Mouse (Mus musculus) common myeloid progenitor, adult 5-6 weeks (primary cell): ENCODE measurements around the gene Cdyl2. TPM values are rescaled to one million over a fixed set of nuclear protein-coding genes. Genes with fewer than 3 reads are reported as not detected.

Source experiments
- ATAC-seq: replicated peaks from 2 replicates; pipeline ENCODE4 v1.8.0; 2016; ENCODE audit warnings: low read depth, mild to moderate bottlenecking, moderate TSS enrichment, inconsistent platforms; ENCODE audit not compliant: poor library complexity, severe bottlenecking
- total RNA-seq: library from RNA; stranded (forward); fragments of 200-1000, 187-1606 nt; gene quantifications from 2 replicates; pipeline ENCODE4 v1.2.3, GENCODE M21; 2017

Gene Cdyl2
- total RNA-seq, 1 experiment from 2014 or later: 6.9 TPM

DNA sequence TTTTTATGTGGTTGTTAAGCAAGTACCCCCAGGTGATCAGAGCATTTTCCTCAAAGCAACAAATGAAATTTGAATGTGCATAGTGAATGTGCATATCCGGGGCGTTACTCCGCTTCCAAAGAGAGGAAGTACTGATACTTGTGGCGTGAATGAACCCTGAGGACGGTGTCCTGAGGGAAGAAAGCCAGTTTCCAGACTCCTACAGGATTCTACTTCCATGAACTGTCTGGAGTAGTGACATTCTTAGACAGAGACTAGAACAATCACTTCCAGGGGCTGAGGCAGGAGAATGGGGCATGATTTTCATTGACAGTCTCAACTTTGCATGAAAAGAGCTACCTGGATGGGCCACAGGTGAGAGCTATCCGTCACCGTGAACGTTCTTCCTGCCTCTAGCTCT, 59.3 kb downstream of the Cdyl2 start:
- no peak for ATAC-seq

DNA sequence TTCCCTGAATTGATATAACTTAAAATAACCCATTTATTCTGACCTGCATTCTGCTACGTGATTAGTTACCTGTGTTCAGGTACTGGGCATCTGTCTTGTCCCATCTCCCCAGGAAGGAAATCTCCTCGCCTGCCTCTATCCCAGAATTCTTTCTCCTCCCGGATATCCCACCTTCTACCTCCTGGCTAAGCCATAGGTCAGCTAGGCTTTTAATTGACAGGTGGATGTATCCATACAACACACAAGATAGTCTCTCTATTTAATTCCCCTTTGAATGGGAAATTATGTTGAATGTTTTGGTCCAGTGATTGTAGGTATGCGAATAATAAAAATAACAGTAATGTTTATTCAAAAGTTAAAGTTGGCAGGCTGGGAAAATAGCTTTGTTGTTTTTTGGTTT, 59.7 kb downstream of the Cdyl2 start:
- ATAC-seq: no peak

DNA sequence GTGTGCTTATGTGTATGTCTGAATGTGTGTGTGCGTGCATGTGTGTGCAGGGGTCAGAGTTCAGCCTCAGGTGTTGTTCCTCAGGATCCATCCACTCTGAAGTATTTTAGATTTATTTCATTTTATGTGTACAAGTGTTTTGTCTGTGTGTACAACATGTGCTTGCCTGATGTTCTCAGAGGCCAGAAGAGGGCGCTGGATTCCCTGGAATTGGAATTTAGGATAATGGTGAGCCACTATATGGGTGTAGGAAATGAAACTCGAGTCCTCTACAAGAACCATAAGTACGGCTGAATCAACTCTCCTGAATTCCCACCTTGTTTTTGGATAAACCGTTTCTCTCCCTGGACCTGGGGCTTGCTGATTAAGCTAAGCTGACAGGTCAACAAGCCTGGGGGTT, 61.2 kb downstream of the Cdyl2 start:
- ATAC-seq: no peak

DNA sequence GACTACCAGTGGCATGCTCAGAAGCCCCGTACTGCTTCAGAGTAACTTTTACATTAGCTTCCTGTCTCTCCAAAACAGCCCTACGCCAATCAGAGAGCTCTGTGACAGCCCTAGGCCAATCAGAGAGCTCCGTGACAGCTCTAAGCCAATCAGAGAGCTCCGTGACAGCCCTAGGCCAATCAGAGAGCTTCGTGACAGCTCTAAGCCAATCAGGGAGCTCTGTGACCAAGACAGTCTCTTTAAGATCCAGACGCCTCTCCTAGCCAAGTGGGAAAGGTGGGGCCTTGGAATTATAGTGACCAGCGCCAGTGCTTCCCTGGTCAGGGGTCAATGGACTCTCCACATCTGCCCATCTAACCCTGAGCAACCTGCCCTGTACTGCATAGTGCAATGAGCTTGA, 62.2 kb downstream of the Cdyl2 start:
- ATAC-seq: no peak

DNA sequence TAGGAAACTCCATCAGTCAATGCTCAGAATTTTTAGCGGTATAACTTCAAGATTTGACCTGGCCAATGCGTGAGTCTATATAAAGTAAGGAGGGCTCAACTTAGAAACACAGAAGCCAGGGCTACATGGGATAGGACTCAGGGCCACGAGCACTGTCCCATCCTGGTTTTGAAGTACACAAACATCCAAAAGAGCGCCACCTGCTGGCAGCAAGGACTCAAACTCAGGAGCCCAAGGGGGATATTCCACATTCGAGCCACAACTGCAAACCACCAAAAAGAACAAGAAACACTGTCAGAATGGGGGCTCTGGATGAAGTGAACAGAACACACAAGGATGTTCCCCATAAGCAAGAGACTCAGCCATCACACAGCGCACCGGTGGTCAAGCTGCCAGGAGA, 63.8 kb downstream of the Cdyl2 start:
- ATAC-seq: no peak

DNA sequence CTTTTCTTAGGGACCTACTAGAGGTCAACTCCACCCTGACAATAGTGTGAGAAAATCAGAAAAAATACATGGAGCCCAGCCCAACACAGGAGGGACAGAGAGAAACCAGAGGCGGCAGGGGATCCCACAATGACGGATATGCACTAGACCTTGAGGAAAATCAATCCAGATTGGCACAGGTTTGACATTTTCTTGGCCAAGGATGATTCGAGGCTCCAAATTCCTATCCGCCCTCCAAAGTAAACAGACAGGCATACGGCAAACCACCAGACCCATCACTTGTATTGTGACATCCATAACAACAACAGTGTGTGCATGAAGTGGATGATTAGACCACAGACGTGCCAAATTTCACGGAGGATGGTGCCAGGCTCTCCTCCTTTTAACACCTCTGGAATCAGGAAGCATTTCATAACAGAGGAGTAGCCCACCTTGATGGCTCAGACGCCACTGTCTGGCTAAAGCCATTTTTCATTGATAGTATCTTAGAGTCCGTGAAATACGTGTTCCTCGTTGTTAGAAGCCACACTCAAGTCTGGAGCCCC, 65.9 kb downstream of the Cdyl2 start:
- no peak for ATAC-seq

GRCm38 (mm10) chr8:116661521-116661920, 71.3 kb downstream of the Cdyl2 start:
- no peak for ATAC-seq

- no peak for ATAC-seq
These were observed 76.0 kb downstream of the Cdyl2 start for GRCm38 (mm10) chr8:116656811-116657210.

DNA sequence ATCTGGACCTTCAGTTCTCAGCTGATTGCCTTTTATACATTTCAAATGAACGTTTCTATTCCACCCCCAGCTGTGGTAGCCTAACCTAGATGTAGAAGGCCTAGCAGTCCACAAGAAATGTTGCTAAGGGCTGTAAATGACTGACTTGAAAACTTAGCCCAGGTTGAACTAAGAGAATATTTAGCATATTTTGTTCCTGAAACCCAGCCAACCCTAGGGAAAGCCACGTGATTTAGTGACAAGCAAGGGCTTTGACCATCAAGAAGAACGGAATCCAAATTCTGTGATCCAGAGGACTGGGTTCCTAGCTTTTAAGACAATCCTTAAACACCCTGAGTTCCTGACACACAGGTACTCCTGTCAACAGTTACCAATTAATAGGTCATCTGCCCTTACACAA, 77.9 kb downstream of the Cdyl2 start:
- ATAC-seq: no peak

DNA sequence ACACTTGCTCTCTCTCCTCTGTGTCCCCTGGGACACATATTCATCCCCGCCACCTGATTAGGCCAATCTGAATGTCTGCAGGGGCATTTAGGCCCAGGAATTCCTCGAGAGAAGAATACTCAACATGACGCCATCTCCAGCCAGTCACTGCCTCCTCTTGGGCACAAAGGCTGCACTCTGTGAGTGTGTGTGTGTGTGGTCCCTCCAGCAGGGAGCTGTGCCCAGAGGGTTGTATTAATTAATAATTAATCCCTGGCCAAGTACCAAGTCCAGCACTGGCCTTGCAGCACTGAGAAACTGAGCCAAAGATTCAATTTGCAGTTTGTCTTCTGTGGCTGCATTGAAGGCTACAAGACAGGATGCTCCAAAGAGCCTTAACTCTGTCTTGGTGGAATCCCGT, 79.8 kb downstream of the Cdyl2 start:
- ATAC-seq: no peak

- ATAC-seq: no peak
These were observed 82.6 kb downstream of the Cdyl2 start for GRCm38 (mm10) chr8:116649975-116650725.

DNA sequence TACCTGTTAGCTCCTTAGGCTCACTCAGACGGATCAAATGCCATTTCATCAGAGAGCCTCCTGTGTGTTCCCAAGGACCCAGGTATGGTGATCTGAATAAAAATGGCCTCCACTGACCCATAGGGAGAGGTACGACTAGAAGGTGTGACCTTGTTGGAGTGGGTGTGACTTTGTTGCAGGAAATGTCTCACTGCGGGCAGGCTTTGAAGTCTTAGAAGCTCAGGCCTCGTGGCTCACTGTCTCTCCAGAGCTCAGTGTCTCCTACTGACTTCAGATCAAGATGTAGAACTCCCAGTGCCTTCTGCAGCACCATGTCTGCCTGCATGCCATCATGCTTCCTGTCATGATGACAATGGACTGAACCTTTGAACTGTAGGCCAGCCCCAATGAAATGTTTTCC, 87.4 kb downstream of the Cdyl2 start:
- ATAC-seq: no peak

DNA sequence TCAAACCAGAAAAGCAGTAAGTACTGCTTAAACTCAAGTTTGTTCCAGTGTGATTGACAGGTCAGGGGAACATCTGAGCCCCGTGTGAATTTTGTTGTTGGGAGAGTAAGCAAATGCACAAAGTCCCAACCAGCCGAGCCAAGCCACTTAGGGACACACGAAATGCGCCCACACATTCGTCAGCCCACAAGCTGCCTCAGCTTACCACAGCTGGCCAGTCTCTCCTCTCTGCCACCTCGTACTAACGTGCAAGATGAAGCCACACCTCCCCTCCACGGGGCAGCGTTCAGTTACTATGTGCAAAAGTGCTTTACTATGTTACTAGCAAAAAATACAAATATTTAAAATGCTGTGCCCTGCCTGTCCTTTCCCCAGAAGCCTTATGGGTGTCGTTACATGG, 91.9 kb downstream of the Cdyl2 start:
- ATAC-seq: no peak

DNA sequence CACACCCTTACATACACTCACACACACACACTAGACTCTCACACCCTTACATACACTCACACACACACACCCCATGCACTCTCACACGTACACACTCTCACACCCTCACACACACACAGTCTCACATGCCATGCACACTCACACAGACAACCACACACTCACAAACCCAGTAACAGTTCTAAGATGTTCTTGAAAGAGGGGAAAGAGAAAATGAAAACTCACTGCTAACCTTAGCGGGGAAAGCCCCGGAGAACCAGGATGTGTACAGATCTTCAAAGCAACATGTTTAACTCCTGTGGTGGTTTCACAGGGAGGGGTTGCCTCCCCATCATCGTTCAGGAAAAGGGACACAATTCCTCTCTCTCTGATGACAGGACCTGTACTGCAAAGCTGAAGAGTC, 94.8 kb downstream of the Cdyl2 start:
- no peak for ATAC-seq

DNA sequence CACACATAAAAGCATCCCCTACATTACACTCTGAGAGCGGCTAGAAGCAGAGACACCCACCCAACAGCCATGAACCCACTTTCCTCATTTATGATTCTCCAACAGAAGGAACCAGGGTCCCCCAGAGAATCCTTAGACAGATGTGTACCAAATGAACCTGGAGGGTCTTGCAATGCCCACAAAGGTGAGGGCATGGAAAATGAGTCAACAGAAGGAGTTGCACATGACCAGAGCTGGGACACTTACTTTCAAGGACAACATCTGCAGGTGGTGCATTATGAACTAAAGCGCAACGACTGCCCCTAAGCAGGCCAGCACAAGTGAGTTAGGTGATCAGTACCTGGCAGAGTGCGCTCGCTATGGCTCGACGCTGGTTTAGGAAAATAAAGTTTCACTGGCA, 95.6 kb downstream of the Cdyl2 start:
- ATAC-seq: no peak

GRCm38 (mm10) chr8:116636396-116636795, 96.4 kb downstream of the Cdyl2 start:
- ATAC-seq: no peak

DNA sequence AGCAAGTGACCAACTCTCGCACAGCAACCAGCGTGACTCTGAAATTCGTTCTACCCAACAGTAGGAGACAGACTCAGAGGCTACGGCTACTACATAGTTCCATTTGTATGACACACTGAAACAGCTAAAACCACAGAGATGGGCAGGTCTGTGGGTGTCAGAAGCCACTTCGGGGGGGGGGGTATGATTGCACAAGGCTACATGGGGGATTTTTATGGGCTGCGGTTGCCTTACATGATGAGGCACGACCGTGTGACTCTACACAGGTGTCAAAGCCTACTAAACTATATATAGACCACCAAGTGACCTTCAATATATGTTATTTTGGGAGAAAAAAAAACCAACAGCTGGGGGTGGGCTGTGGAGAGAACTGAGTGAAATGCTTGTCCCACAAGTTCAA, 96.8 kb downstream of the Cdyl2 start:
- ATAC-seq: peak; percentile 78

DNA sequence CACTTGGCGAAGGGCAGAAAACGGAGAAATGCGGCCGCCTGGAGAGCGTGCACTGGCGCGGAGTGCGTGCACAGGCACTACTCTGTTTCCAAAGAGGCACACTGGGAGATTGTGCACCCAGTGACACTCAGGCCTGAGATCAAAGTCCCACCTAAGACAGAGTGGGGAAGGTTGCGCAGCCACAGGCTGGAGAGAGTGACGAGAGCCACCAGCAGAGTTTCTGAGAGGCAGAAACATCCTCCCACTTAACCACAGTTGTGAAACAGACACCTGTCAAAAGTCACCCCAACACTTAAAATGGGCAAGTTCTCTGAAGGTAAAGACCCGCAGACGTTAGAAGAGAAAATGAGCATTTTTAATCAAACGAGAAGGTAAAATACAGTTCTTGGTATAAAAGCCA, 97.5 kb downstream of the Cdyl2 start:
- ATAC-seq: peak; percentile 41

GRCm38 (mm10) chr8:116634436-116634835, 98.4 kb downstream of the Cdyl2 start:
- ATAC-seq: no peak

DNA sequence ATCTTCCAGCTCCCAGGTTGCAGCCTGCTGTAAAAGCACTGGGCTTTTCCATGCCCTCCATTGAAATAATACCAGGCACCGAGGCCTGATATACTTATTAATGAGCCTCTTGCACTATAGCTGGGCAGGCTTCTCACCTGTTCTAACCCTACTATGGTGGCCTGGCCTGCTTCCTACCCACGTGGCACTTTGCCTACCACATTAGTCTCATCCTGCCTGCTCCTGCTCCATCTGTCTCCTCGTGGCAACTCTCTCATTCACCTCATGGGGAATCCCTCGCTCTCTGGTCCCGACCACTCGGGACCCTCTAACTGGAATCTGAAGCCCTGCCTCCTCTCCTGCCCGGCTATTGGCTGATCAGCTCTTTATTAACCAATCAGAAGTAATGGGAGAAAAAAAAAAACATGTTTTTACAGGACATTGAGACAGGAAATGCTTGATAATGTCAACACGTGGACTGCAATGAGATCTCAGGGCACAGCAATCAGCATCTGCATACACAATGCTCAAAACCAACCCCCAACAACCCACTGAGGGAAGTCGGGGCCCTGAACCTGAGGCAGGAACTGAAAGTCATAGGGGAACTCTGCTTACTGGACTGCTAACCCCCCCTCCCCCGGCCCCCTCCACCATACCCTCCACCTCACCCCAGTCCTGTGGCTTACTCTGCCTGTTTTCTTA, 99.2 kb downstream of the Cdyl2 start:
- peak; percentile 54 for ATAC-seq

- no peak for ATAC-seq
These were observed 102.7 kb downstream of the Cdyl2 start for GRCm38 (mm10) chr8:116630066-116630465.

DNA sequence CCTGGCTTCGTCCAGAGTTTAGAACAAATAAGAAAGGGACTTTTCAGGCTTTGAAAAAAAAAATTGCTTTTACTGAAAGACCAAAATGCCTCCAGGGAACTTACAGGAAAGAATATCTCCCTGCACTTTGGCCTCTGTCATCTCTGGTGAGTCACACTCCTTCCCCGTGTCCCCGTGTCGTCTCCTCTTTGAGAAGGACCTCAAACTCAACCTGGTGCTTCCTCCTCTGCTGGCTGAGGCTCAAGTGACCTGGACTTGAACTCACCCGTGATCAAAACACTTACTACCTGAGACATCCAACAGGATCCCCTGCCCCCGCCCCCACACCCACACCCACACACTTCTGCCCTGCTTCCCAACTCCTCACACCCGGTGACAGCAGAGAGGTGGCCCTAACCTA, 103.8 kb downstream of the Cdyl2 start:
- ATAC-seq: no peak
